Comparison of ENCODE assay signal across 8 mouse cellular contexts in genomic region chr1:57949195-57949594, GRCm38 (mm10). TPM values are rescaled to one million over a fixed set of nuclear protein-coding genes. Genes with fewer than 3 reads are reported as not detected.
DNase-seq lines count a peak whose midpoint lies in the region; ATAC-seq and TF ChIP-seq lines count a peak whose summit lies in the region.

No protein-coding gene starts in this region.

- no peak overlapping the region for H3K4me2 ChIP-seq in heart, postnatal 0 days (ENCODE audit: low read depth, low read length)
- no peak overlapping the region for H3K4me2 ChIP-seq in lung, postnatal 0 days (replicated peaks; ENCODE audit: low read depth, low read length)
- H3K4me2 ChIP-seq in midbrain, postnatal 0 days (ENCODE audit: low read depth, low read length, poor library complexity, severe bottlenecking) = no peak overlapping the region

- no peak; the same call in 1 of the 2 replicates for ATAC-seq in heart, postnatal 0 days (ENCODE audit: insufficient read depth, low read depth)
- no peak for ATAC-seq in lung, postnatal 0 days
- no peak for ATAC-seq in midbrain, postnatal 0 days (ENCODE audit: low FRiP score)

- no peak overlapping the region for H3K9ac ChIP-seq in heart, postnatal 0 days (replicated peaks; ENCODE audit: low read depth, low read length)
- H3K9ac ChIP-seq in lung, postnatal 0 days (replicated peaks; ENCODE audit: low read depth) = no peak overlapping the region
- no peak overlapping the region for H3K9ac ChIP-seq in midbrain, postnatal 0 days (replicated peaks; ENCODE audit: low read length, poor library complexity, severe bottlenecking)

- intact Hi-C loops in heart, postnatal 25 days (cut with DNase I) = loop anchor here (2.0 to 5.0 kb wide), 2 partner anchors 177 to 520 kb away; partner anchors contain the start of gene Spats2l

- peak; percentile 33 for DNase-seq in heart, postnatal 0 days (ENCODE audit: low spot score)
- no peak for DNase-seq in heart, postnatal 25 days (ENCODE audit: low spot score)
- DNase-seq in lung, postnatal 0 days (ENCODE audit: low spot score) = peak; percentile 31
- no peak for DNase-seq in lung, postnatal 25 days (ENCODE audit: low spot score)
- peak; percentile 63 for DNase-seq in embryo, embryonic 10.5 days (ENCODE audit: low spot score)
- DNase-seq in midbrain, postnatal 0 days (ENCODE audit: low spot score) = peak; percentile 58
- DNase-seq in ovary, postnatal 10 days (ENCODE audit: low spot score) = no peak
- DNase-seq in thymus, postnatal 36 days = no peak

- peak; percentile 75 for TF ChIP-seq CTCF in heart, postnatal 0 days (IDR thresholded peaks at IDR 0.05; ENCODE audit: low read depth)
- peak; percentile 80 for TF ChIP-seq CTCF in lung, postnatal 0 days (IDR thresholded peaks at IDR 0.05)
- TF ChIP-seq CTCF in midbrain, postnatal 0 days (IDR thresholded peaks at IDR 0.05) = peak; percentile 85

- TF ChIP-seq EP300 in heart, postnatal 0 days (IDR thresholded peaks at IDR 0.05; ENCODE audit: low read depth) = no peak
- TF ChIP-seq EP300 in lung, postnatal 0 days (IDR thresholded peaks at IDR 0.05) = no peak

- no peak overlapping the region for H3K27ac ChIP-seq in heart, postnatal 0 days (ENCODE audit: low read depth)
- H3K27ac ChIP-seq in lung, postnatal 0 days (ENCODE audit: low read length) = no peak overlapping the region
- no peak overlapping the region for H3K27ac ChIP-seq in midbrain, postnatal 0 days (ENCODE audit: low read depth, low read length)

- H3K4me3 ChIP-seq in heart, postnatal 0 days (ENCODE audit: low read depth, low read length) = no peak overlapping the region
- no peak overlapping the region for H3K4me3 ChIP-seq in lung, postnatal 0 days (ENCODE audit: low read depth, low read length)
- H3K4me3 ChIP-seq in midbrain, postnatal 0 days (ENCODE audit: low read depth, low read length) = no peak overlapping the region

- H3K27me3 ChIP-seq in heart, postnatal 0 days (ENCODE audit: control insufficient read depth, insufficient read depth, low read length) = no peaks in the 10 kb centered on the region
- H3K27me3 ChIP-seq in lung, postnatal 0 days (replicated peaks; ENCODE audit: insufficient read depth, low read length) = no peaks in the 10 kb centered on the region
- no peaks in the 10 kb centered on the region for H3K27me3 ChIP-seq in midbrain, postnatal 0 days (ENCODE audit: insufficient read depth, low read length)

- H3K36me3 ChIP-seq in heart, postnatal 0 days (replicated peaks; ENCODE audit: control insufficient read depth, insufficient read depth, low read length) = peaks cover 24% of the 10 kb centered on the region
- no peaks in the 10 kb centered on the region for H3K36me3 ChIP-seq in lung, postnatal 0 days (ENCODE audit: insufficient read depth, low read length)
- H3K36me3 ChIP-seq in midbrain, postnatal 0 days (ENCODE audit: insufficient read depth, low read length) = peaks cover 2% of the 10 kb centered on the region; the same call in 1 of the 2 replicates

- H3K9me3 ChIP-seq in heart, postnatal 0 days (replicated peaks; ENCODE audit: control insufficient read depth, low read length) = no peaks in the 10 kb centered on the region
- H3K9me3 ChIP-seq in lung, postnatal 0 days (ENCODE audit: low read length) = no peaks in the 10 kb centered on the region
- H3K9me3 ChIP-seq in midbrain, postnatal 0 days (ENCODE audit: low read length) = no peaks in the 10 kb centered on the region

- 0% methylated on average over 1 of the region's 1 CpGs for WGBS in heart, postnatal 0 days
- WGBS in lung, postnatal 0 days = 8% methylated on average over 1 of the region's 1 CpGs
- WGBS in midbrain, postnatal 0 days = 6% methylated on average over 1 of the region's 1 CpGs

- H3K4me1 ChIP-seq in heart, postnatal 0 days (ENCODE audit: control insufficient read depth, insufficient read depth) = no peaks in the 10 kb centered on the region
- H3K4me1 ChIP-seq in lung, postnatal 0 days (ENCODE audit: insufficient read depth, low read depth, low read length) = no peaks in the 10 kb centered on the region
- H3K4me1 ChIP-seq in midbrain, postnatal 0 days (ENCODE audit: insufficient read depth, low read length) = no peaks in the 10 kb centered on the region

RNA-seq across cellular contexts. Expression of gene Sgo2a, which starts 46.6 kb away (rescaled TPM):
- 11.4 and 13.7 TPM in 2 replicates for total RNA-seq in heart, postnatal 0 days (2014; rRNA removed; ENCODE audit: low replicate concordance)
- polyA plus RNA-seq in heart, postnatal 0 days (2015; fragmentation: Nextera tagmentation; extraction: Ambion mirVana) = 6.9 and 7.1 TPM in 2 replicates
- 1 to 10 TPM; 3.4 to 3.6 TPM for total RNA-seq in heart, postnatal 25 days (2021)
- polyA plus RNA-seq in lung, postnatal 0 days (2015; fragmentation: Nextera tagmentation; extraction: Ambion mirVana) = 1.3 and 1.9 TPM in 2 replicates
- total RNA-seq in midbrain, postnatal 0 days (2014; rRNA removed) = 1.4 and 3.1 TPM in 2 replicates
- 1.1 and 1.4 TPM in 2 replicates for polyA plus RNA-seq in midbrain, postnatal 0 days (2015; fragmentation: Nextera tagmentation; extraction: Ambion mirVana)

Comparison
In these comparisons a context has a peak if more than half of its experiments do, and no peak if none do; other contexts are left out.
1. DNase-seq: peak in heart, postnatal 0 days (single experiment), lung, postnatal 0 days (single experiment), embryo, embryonic 10.5 days (single experiment) and midbrain, postnatal 0 days (single experiment); none in heart, postnatal 25 days (single experiment), lung, postnatal 25 days (single experiment), ovary, postnatal 10 days (single experiment) and thymus, postnatal 36 days (0 of 2).
2. Peak in every context shown above with its lines, with median percentiles within 50 percentile points of each other: CTCF ChIP-seq.